Mouse (Mus musculus) T-helper 2 cell (primary cell): ENCODE measurements at regions not wholly inside any gene's neighbourhood (a gene's known extent, or its start where the extent isn't known, plus 50 kb on each side); places are given as distances from the start of the nearest gene placed in this dataset.
"Not testable (repeated sequence)": the region's sequence is repeated elsewhere in the genome, so short reads cannot be mapped to it uniquely, and the experiment has no call there.

Source experiments
- in situ Hi-C: fragments of 300-600 bp; cut with MboI, MseI; formaldehyde crosslinking; loops from one replicate; pipeline ENCODE4 v1.15.1; 2025; ENCODE audit warnings: high pct_unique_total_duplicates

DNA sequence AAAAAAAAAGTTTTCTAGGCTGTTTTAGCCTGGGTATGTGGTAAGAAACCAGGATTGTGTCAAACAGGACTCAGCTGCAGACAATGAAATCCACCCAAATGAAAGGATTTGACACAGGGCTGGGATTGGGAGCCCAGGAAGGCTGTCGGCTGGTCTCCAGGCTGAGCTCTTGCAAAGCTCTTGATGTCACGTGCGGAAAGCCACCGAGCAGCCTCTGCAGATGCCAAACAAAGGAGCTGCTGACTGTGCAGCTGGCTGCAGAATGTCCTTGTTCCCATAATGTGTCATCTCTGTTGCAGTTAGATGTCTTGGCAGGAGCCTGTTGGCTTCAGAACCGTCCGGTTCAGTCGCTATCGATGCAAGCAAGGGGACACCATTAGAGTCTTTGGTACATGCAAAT lies 56.1 kb downstream of the Bbs10 start:
- in situ Hi-C loops = no loop called here

DNA sequence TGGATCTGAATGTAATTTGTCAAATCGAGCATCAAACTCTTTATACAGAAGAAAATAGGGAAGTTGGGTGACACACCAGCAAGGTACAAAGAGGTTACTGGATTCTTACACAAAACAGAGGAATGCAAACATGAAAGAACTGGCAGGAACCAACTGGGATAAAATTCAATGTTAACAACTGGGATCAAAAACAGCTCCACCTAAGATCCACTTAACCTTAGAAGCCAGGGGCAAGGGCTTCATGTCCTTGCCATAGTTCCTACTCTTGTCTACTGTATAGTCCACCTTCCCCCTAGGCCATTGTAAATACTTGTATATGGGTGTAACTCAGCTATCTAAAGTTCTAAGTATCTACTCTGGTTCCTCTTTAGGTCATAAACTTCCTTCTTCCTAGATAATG lies 59.9 kb downstream of the Bbs10 start:
- in situ Hi-C loops = not testable (repeated sequence)

DNA sequence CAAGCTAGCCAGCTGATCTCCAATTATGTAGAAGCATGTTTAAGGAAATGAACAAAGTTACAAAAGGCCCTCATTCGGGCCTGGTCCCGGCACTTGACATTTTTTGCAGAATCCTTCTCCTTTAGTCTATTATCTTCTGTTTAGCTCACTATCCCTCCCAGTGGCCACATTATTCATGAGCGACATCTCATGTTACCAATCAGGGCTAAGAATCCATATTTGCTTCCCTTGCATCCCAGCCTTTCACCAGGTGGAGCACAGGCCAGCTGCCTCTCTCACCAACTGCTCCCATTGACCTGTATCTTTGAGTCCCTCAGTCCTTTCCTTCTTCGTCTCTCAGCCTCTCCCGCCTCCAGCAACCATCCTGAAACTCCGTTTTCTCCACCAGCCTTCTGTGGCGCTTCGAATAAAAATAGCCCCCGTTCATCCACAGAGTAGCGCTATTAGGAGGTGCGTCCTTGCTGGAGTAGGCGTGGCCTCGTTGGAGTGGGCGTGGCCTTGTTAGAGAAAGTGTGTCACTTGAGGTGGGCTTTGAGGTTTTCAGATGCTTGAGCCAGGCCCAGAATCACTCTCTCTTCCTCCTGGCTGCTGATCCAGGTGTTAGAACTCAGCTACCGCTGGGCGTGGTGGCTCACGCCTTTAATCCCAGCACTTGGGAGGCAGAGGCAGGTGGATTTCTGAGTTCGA lies 63.4 kb downstream of the Bbs10 start:
- in situ Hi-C loops = no loop called here

- in situ Hi-C loops = no loop called here
Observed at GRCm38 (mm10) chr10:111363729-111364617, 65.5 kb downstream of the Bbs10 start.

GRCm38 (mm10) chr10:111365011-111365410 lies 66.5 kb downstream of the Bbs10 start:
- in situ Hi-C loops = no loop called here

DNA sequence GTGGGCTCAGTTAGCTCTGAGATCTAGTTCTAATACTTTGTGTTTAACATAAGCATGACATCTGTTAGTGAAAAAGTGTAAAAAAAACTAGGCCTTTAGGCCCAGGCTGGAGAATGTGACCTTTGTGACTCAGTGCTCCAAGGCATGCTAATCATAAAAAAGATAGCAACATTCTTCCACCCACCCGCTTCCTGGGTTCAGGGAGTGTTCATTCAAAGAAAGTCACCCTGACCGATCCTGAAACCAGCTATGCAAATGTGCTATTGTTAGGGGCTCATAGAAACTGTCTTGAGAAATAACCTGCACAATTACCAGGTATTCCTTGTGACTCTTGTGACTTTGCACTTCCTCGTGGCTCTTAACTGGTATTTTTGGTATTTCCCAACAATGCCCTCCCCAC lies 70.6 kb downstream of the Bbs10 start:
- in situ Hi-C loops = not testable (repeated sequence)

DNA sequence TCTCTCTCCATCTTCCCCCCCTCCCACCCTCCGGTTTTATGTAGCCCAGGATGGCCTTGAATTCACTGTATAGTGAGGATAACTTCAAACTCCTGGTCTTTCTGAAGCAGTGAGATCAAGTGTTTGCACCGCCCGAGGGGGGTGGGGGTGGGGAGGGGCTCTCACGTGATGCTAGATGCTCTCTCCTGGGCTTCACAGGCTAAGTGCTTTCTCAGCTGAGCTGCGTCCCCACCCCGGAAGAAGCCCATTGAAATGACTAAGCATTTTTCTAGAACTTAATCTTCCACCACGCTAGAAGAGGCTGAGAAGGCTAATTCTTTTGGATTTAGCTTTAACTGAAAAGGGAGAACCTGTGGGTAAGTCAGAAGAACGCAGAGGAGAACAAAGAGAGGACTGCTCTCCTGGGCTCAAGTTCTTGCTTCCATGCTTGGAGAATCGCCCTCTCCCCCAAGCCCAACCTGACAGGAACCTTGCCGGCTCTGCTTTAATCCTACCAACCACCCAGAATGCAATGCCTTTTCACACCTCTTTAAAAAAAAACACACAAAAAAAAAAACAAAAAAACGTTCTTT lies 79.7 kb downstream of the Bbs10 start:
- in situ Hi-C loops = no loop called here

DNA sequence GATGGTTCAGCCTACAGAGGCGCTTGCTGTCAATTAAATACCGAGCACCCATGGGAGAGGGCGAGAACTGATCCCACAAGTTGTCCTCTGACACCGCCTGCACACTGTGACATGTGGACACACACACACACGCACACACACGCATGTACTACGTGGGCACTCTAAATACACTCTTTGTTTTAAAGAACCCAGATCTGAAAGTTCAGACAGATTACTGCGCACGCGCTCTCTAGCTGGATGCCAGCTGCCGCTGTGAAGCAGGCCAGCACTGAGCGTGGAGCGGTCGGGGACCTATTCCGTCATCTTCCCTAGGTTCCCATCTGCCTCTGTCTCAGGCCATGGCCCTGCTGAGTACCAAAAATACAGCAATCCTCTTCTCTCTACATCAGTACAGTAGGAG lies 83.2 kb downstream of the Bbs10 start:
- in situ Hi-C loops = no loop called here

DNA sequence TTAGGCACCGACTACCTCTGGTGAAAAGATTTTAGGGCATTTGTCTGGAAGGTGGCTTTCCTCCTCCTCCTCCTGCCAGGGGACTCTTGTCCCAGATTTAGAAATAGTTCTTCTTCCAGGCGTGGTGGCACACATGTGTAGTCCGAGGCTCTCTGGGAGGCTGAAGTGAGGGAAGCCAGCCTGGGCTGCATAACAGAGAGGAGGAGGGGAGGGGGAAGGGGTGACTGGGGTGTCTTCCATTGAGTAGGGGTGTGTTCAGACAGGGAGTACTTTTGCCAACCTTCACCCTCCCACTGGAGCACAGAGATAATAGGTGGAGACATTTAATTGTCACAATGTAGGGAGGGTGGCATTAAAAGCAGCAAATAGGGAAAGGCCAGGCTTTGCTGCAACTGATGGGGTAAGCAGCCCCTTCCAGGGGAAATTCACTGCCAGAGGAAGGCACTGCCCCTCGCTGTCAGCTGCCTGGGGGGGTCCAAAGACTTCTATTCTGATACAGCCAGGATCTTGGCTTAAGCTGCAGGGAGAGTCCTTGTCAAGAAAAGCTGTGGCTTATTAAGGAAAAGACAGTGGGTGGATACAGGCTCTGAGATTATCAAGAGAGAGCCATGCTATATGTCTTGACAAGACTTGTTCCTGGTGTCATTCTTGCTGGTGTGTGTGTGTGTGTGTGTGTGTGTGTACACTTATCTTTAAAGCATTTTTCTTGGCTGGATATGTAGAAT lies 83.9 kb downstream of the Bbs10 start:
- in situ Hi-C loops = no loop called here

GRCm38 (mm10) chr10:111385561-111385960 lies 87.1 kb downstream of the Bbs10 start:
- in situ Hi-C loops = no loop called here

- in situ Hi-C loops = no loop called here
Observed at GRCm38 (mm10) chr10:111387869-111388538, 85.0 kb upstream of the Nap1l1 start.

GRCm38 (mm10) chr10:111388545-111389320 lies 84.3 kb upstream of the Nap1l1 start:
- in situ Hi-C loops = no loop called here

DNA sequence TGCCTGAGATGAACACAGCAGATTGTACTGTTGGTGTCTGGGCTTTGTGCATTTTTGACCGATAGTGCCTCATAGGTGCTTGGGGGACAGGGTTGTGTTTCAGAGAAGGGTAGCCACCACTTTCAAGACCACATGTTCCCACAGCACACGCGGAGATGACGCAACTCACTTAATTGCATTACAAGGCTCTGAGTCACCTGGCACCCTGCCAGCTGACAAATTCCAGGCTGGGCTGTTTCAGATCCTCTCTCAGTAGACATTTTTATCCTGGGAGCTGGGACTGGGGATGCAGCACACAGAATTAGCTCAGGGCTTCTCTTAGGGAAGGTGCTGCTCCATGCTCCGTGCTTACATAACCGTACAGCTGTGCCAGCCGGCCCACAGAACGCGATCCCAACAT lies 83.1 kb upstream of the Nap1l1 start:
- in situ Hi-C loops = no loop called here

- in situ Hi-C loops = no loop called here
Observed at GRCm38 (mm10) chr10:111394421-111394820, 78.6 kb upstream of the Nap1l1 start.

- in situ Hi-C loops = no loop called here
Observed at GRCm38 (mm10) chr10:111405071-111405470, 68.0 kb upstream of the Nap1l1 start.

GRCm38 (mm10) chr10:111408887-111409286 lies 64.1 kb upstream of the Nap1l1 start:
- in situ Hi-C loops = no loop called here

GRCm38 (mm10) chr10:111409497-111409896 lies 63.5 kb upstream of the Nap1l1 start:
- in situ Hi-C loops = no loop called here

GRCm38 (mm10) chr10:111410121-111410520 lies 62.9 kb upstream of the Nap1l1 start:
- in situ Hi-C loops = no loop called here

- in situ Hi-C loops = no loop called here
Observed at GRCm38 (mm10) chr10:111411533-111411932, 61.5 kb upstream of the Nap1l1 start.

- in situ Hi-C loops = loop anchor here (5.0 kb wide), 1 partner anchor 74 kb away; no protein-coding TSS in a partner anchor
Observed at GRCm38 (mm10) chr10:111416611-111417130, 56.4 kb upstream of the Nap1l1 start.
